Mouse (Mus musculus): ENCODE data around the gene Pou3f3.

DNA sequence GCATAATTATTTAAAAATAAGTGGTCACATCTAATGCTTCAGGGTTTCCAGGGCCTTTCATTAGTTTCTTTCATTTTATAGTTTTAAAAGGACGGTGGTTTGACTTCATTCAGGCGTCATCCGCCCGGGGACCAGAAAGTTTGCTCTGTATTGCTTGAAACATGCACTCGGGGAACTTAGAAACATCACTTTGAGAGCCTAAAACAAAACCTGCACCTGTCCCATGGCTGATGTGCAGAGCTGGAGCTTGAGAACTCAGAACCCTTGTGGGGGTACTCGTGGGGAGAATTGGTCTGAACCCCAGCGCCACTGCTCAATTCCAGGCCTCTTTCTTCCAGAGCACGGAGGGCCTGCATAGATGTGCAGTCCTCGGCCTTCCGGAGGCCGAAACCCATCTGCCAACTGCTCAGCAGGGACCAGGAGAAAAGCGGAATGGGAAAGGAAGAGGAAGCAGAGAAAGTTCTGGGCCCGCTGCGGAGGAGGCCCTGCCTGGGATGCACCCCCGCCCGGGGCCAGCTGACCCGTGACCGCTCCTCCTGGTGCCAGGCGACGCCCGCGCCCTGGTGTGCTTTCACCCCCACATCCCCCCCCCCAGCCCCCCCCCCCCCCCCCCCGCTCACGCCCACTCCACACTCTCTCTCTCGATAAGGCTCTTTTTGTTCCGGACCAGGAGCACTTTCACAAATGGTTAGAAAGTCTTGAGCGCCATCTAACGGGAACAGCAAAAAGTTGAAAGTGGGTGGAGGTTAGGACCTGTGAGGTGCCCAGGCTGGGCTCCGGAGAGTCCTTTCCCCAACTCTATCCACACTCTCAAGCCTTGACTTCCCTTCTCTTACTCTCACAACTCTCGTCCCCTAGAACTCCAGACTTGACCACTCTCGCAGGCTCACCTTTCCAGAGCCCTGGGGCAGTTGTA, 18.7 kb downstream of the Pou3f3 start:
- TF ChIP-seq CTCF (IDR thresholded peaks at IDR 0.05; ENCODE audit: extremely low read depth, insufficient read depth, insufficient read length, insufficient replicate concordance), result no peak
- no peak for TF ChIP-seq POLR2A (IDR thresholded peaks at IDR 0.05; ENCODE audit: low read depth, low read length)

All from spleen, adult 2 months (tissue).